Mouse (Mus musculus) thymus, postnatal 36 days (tissue): ENCODE results near the gene Sde2.
A peak's percentile ranks its signal among the peaks of the same experiment; 100 is the strongest.
"Not testable (repeated sequence)": the region's sequence is repeated elsewhere in the genome, so short reads cannot be mapped to it uniquely, and the experiment has no call there.

Source experiments
- DNase-seq, 2 experiments: peaks; one replicate each; pipeline ENCODE4 v3.0.0; 2022; ENCODE audit warnings: mixed read lengths in 2 of 2

The Sde2 gene

DNA sequence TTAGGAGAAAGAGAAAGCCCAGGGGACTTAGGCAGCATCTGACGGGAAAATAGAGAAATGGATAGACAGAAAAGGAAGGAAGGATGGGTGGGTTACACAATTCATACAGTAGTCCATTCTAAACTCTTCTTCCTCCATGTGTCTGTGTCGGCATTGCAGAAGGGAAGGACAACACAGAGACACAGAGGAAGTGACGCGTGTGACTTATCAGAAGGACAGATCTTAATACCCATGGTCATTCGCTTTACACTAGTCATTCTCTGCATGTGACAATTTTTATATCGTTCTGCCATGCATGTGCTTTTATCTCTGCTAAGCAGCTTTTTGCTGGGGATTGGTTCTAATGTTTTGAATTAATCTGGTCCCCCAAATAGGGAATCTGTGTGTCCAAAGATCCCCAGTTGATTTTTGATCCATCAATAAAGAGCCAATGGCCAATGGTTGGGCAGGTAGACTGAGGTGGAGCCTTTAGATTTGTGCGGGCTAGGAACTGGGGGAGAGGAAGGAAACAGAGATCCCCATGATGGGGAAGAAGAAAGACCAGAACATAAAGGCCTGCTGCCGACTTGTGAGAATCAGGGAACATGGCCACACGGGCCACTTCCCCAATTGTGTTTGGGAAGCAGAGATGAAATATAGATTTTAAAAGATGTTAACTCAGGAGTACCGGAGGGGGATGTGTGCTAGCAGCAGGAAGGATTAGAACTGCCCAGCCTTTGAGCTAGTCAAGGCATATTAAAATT lies 15.5 kb upstream of the Sde2 start:
- DNase-seq = no peak

- not testable (repeated sequence) for DNase-seq
Measured at GRCm38 (mm10) chr1:180836467-180836866, 14.5 kb upstream of the Sde2 start.

- no peak for DNase-seq
Measured at GRCm38 (mm10) chr1:180837186-180837585, 13.7 kb upstream of the Sde2 start.

DNA sequence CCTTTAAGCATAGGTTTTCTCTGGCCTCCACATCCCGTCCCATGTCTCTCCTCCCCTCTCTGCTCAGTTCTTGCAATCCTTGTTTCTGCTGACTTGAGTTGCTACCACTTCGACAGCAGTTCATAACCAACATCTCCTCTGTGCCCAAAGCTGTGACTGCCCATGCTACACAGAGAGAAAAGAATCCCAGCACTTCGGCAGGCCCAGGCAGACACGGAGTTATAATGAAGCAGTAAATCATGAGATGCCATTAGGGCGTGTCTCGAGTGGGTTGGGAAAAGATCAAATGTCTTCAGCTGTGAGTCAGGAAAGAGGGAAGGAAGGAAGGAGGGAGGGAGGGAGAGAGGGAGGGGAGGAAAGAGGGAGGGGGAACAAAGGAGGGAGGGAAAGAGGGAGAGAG lies 12.9 kb upstream of the Sde2 start:
- no peak for DNase-seq

DNA sequence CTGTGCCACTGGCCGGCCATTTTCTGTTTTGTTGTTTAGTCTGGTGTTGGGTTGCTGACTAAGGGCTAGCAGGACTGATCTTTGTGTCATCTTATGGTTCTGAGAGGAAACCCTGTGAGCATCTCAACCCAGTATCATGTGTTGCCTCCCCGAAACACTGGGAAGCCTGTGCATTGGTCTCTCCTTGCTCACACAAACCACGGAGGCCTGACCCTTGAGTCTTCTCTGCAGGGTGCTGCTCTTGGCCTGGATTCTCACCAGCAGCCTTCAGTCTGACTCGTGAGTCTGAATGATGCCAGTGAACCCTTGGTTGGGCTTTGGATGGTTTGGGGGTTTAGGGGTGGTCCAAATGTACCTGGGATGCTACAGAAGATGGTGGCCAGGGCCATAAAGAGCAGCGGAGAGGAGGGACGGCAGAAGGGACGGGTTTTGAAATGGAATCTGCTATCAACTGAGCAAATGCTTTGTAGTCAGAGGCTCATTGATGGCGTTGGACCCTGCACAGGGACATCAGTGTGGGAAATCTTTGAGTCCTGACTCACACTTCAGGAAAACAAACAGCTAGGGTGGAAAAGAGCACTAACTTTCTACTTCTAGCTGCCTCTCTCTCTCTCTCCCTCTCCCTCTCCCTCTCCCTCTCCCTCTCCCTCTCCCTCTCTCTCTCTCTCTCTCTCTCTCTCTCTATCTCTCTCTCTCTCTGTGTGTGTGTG lies 11.6 kb upstream of the Sde2 start:
- DNase-seq = no peak

- DNase-seq = no peak
Measured at GRCm38 (mm10) chr1:180841561-180842300, 9.2 kb upstream of the Sde2 start.

GRCm38 (mm10) chr1:180848114-180848510 lies 2.8 kb upstream of the Sde2 start:
- DNase-seq = peak; percentile 56 to 70

DNA sequence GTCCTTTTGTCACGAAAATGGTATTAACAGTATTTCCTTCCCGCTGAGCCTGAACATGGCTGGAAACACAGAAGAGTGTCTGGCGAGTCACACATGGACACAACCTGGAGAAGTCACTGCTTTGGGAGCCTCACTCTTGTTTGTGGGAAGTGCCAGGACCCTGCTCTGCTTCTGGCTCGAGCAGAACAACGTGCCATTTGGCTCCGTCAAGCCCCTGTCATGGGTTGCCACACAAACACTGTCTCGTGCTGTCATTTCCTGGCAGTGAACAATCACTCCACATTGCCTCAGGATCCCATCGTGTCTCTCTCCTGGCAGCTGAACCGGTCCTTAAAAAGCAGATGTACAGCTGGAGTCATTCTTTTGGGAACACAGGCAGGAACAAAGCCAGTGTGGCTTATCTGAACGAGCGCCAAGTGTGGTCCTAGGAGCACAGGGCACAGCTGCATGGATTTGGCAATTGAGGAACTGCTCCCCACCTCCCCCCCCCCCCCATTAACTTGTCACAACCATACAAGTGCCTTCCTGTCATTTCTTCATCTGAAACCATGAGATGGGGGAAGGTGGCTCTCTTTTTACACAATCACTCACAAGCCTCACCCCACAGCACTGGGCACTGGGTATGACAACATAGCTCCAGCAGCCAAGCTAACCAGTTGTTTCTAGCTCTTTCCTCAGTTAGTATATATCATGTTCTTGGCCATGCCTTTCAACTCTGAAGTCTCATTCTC lies 2.3 kb upstream of the Sde2 start:
- peak; percentile 62 to 64 for DNase-seq

DNA sequence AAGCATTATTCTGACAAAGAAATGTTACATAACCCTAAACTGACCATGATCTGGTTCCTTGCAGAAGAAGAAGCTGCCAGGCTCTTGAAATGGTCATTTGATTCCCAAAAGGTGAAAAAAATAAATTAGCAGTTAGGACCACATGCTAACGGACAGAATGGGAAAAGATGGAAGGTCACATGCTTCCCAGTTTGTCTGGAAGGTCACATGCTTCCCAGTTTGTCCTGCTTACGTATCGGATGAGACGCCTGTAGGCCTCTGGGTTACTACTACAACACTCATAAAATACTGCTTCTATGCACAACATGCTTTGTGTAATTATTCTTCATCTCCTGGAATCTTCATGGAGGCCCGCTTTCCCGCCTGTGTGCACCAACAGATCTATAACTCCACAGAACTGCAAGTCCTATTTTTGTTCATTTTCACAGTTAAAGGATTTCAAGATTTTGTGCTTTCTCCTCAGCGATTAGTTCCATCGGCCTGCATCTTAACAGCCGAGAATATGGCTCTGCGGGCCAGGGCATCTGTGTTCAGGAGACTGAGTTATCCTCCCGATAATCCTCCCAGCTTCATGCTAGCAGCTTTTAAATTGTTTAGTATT lies 1.1 kb upstream of the Sde2 start:
- DNase-seq = peak in 1 of 2 experiments; percentile 21

DNA sequence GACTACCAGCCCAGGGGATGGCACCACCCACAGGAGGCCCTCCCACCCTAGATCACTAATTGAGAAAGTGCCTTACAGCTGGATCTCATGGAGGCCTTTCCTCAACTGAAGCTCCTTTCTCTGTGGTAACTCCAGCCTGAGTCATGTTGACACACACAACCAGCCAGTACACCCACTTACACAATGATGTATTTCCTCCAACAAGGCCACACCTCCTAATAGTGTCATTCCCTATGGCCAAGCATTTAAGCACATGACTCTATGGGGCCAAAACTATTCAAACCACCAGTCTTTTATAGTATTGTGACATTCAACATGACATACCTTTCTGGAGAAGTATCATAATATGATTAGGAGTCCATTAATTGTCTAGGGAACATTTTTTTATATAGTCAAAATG lies 7.8 kb downstream of the Sde2 start:
- no peak for DNase-seq

DNA sequence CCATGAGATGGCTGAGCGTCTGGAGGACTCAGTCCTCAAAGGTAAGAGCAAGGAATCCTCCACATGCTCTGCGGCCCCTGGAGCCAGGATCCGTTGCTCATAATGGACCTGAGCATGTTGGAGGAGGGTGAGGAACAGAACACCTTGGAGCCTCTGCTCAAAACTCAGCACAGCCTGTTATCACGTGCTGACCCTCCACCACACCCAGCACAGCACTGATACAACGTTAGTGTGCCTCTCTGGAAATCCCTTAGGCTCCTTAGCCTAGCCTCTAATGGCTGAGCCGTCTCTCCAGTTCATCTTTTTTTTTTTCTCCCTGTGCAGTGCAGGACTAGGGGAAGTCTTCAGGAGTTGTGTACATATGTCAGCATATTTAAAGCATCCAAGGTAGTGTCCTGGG lies 9.1 kb downstream of the Sde2 start:
- DNase-seq = no peak

DNA sequence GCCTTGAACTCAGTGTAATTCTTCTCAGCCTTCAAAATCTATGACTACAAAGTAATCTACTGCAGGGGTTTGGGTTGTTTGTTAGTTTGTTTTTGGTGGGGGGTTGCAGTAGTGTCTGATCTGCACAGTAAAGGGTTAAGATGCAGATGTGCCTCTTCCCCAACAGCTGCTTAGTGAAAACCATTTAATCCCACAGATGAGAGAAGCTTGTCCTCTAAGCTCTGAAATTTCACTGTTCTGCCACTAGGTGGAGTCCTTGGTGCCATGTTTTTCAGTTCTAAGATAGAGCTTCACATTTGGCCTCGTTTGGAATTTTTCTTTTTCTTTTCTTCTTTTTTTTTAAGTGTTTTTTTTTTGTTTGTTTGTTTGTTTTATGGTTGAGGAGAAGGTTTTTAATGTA lies 12.7 kb downstream of the Sde2 start:
- DNase-seq = no peak

- no peak for DNase-seq
Measured at GRCm38 (mm10) chr1:180866001-180866400, 15.1 kb downstream of the Sde2 start.

DNA sequence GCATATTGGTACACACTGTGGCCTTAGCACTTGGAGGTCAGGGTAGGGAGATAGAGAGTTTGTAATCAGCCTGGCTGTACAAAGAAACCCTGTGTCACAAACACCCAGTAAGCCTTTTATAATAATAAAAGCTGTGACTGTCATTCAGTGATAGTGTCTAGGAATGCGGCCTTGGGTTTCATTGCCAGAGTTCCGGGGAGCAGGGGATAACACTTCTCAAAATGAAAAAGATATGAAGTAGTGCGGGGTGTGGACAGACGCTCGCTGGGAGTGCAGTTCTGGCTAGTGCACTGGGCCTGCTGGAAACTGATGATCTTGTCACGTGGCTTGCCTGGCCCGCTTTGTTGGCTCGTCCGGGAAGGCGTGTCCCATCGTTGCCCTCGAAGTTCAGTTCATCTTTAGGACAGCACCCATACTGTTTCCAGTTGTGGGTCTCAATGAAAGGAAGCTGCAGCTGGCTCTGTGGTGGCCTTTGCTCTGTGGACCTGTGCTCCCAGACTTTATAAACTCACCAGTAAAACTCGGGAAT lies 19.3 kb downstream of the Sde2 start:
- DNase-seq = no peak

DNA sequence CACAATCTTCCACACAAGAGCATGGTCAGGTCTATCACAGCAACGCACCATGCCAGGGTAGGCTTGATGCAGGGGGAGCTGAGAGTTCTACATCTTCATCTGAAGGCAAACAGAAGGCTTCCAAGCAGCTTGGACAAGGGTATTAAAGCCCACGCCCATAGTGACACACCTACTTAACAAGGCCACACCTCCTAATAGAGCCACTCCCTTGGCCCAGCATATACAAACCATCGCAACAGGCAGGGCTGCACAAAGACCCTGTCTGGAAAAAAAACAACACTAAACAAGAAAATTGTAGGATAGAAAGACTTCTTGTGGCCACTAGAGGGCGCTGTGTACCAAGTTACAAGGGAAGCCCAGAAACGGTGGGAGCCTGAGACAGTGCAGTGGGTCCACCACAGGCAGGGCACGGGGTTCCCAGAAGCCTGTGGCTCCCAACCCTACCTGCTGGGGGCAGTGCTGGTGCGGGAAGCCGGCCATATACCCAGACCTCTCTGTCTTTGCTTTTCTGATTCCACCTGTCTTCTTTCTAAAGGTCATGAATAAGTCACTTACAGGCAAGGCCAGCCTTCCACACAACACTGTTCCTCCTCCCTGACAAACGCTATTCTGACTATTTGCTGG lies 23.0 kb downstream of the Sde2 start:
- DNase-seq = peak; percentile 71 to 78

DNA sequence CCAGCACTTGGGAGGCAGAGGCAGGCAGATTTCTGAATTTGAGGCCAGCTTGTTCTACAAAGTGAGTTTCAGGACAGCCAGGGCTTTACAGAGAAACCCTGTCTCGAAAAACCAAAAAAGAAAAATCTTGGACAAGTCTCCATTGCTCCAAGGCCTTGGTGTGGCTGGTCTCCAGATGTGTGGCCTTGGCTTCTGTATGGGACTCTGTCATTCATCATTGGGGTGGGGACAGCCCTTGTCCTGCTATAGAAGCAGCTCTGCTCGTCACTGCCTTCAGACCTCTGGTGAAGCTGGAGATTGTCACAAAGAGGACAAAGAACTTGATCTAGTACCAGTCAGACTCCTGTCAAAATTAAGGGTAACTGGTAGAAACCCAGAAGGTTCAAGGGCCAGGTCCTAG lies 23.7 kb downstream of the Sde2 start:
- no peak for DNase-seq

DNA sequence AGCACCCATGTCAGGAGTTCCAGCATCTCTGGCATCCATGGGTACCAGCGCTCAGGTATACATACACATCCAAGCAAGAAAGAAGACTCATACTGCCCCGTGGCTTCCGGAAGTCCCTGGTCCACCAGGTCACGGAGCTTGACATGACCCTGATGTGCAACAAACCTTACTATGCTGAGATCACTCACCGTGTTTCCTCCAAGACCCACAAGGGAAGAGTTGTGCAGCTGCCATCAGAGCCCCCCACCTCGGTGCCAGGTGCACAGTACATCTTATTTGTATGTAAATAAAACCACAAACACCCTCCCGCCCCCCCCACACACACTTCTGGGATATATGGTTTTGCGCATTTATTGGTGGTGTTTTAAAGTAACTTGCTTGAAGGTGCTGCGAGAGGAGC lies 24.2 kb downstream of the Sde2 start:
- peak; percentile 48 to 76 for DNase-seq

- DNase-seq = no peak
Measured at GRCm38 (mm10) chr1:180877466-180877865, 26.5 kb downstream of the Sde2 start.

DNA sequence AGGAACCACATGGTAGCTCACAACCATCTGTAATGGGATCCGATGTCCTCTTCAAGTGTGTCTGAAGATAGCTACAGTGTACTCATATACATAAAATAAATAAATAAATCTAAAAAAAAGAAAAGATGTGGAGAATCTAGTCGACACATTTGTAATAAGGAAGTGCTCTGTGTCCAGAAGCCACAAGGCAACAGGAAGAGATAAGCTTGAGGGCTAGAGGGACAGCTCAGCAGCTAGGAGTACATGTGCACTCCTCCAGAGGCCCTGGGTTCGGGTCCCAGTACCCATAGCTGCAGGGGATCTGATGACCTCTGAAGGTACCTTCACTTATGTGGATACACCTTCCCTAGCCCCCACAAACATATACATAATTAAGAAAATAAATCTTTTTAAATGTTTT lies 30.8 kb downstream of the Sde2 start:
- DNase-seq = no peak

DNA sequence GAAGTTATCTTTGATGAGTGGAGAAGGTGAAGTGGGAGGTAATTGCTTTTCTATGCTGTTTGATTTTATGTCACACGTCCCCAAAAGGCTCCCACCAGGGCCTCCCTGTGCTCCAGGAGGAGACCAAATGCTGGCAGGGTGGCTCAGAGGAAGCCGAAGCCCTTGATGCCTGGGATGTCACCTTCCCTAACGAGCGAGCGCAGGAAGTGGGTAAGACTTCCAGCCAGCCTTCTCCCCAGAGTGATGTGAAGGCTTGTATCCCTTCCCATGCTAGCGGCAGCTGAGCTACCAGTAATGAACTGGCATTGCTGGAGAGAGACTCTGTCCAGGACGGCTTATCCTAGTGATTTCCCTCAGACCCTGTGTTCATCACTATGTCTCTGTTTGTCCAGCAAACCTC lies 32.8 kb downstream of the Sde2 start:
- peak; percentile 39 to 59 for DNase-seq

DNA sequence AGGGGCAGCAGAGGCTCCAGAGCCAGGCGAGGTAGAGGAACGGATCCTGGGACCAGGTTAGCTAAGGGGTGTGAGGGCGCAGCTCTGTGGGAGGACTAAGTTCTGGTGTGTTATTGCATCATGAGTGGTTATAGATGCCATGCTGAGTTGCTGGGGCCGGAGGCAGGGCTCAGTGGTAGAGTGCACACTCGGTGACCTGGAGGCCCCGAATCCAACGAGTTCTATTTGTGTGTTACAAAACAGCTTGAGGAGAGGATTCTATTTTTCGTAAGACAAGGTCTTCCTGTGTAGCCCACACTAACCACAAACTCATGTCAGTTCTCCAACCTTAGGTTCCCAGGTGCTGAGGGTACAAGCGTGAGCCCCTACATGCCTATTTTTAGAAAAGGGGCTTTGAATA lies 33.6 kb downstream of the Sde2 start:
- DNase-seq = peak; percentile 52 to 60

GRCm38 (mm10) chr1:180888556-180889042 lies 37.7 kb downstream of the Sde2 start:
- DNase-seq = no peak
